In genomic region chr1:151180167-151180566, GRCm38 (mm10) we compare ENCODE assay signal across 27 mouse cellular contexts. TPM values are rescaled to one million over a fixed set of nuclear protein-coding genes. Genes with fewer than 3 reads are reported as not detected.
"Had no signal": no experiment of that assay in that cellular context is flagged by ENCODE, and none has a peak within 500 bp of the region (broad histone marks: within the 10 kb centered on the region; RNA-seq: fewer than 3 reads in every experiment).

No protein-coding gene starts in this region.

- H3K9me3 ChIP-seq: intestine, embryonic 15.5 days; kidney, embryonic 15.5 days; limb, embryonic 10.5 days; limb, embryonic 13.5 days; megakaryocyte, embryonic 14.5 days had no signal

- H3K36me3 ChIP-seq: intestine, embryonic 15.5 days; kidney, embryonic 15.5 days; limb, embryonic 10.5 days; limb, embryonic 13.5 days had no signal

- ATAC-seq: hindbrain, embryonic 16.5 days; intestine, embryonic 15.5 days; lung, postnatal 0 days had no signal

- H3K4me3 ChIP-seq: intestine, embryonic 15.5 days; kidney, embryonic 15.5 days; limb, embryonic 10.5 days; limb, embryonic 13.5 days; megakaryocyte, embryonic 14.5 days had no signal

- H3K4me2 ChIP-seq: intestine, embryonic 15.5 days; kidney, embryonic 15.5 days; limb, embryonic 13.5 days; lung, embryonic 14.5 days; midbrain, embryonic 11.5 days had no signal

- H3K27me3 ChIP-seq: intestine, embryonic 15.5 days; kidney, embryonic 15.5 days; limb, embryonic 13.5 days; megakaryocyte, embryonic 14.5 days had no signal

- DNase-seq: kidney, adult 11 months; kidney, adult 8-10 months; kidney, postnatal 10 days; kidney, postnatal 4 days; lung, embryonic 14.5 days; midbrain, embryonic 14.5 days; thymus, postnatal 25 days had no signal

- H3K27ac ChIP-seq: intestine, embryonic 15.5 days; kidney, embryonic 15.5 days; limb, embryonic 10.5 days; limb, embryonic 13.5 days; macrophage had no signal

- H3K9ac ChIP-seq: intestine, embryonic 15.5 days; kidney, embryonic 15.5 days; limb, embryonic 13.5 days; lung, embryonic 14.5 days had no signal

RNA-seq across cellular contexts. Expression of gene Gm47985, which starts 2.2 kb away (rescaled TPM):
- total RNA-seq: layer of hippocampus, adult 18-20 months; layer of hippocampus, postnatal 14 days; left cerebral cortex, adult 8-10 months; left cerebral cortex, postnatal 25 days; liver, adult 2 months; midbrain, postnatal 0 days had no signal
- polyA plus RNA-seq: hindbrain, embryonic 16.5 days; intestine, embryonic 15.5 days; liver, adult 2 months; lung, embryonic 14.5 days; macrophage; midbrain, postnatal 0 days; neural tube, embryonic 14.5 days; thymus, postnatal 0 days had no signal

RNA-seq across cellular contexts. Expression of gene Gm8947, which starts 12.0 kb away (rescaled TPM):
- total RNA-seq: layer of hippocampus, adult 18-20 months; layer of hippocampus, postnatal 14 days; left cerebral cortex, adult 8-10 months; left cerebral cortex, postnatal 25 days; liver, adult 2 months; midbrain, postnatal 0 days had no signal
- polyA plus RNA-seq: hindbrain, embryonic 16.5 days; limb, embryonic 10.5 days; limb, embryonic 13.5 days; liver, adult 2 months; lung, postnatal 0 days; macrophage; midbrain, embryonic 14.5 days; midbrain, postnatal 0 days; neural tube, embryonic 14.5 days; thymus, postnatal 0 days had no signal

RNA-seq across cellular contexts. Expression of gene Gm47995, which starts 18.1 kb away (rescaled TPM):
- total RNA-seq: layer of hippocampus, adult 18-20 months; layer of hippocampus, postnatal 14 days; left cerebral cortex, adult 8-10 months; left cerebral cortex, postnatal 25 days; liver, adult 2 months; midbrain, postnatal 0 days had no signal
- polyA plus RNA-seq: hindbrain, embryonic 16.5 days; intestine, embryonic 15.5 days; limb, embryonic 10.5 days; limb, embryonic 13.5 days; liver, adult 2 months; lung, embryonic 14.5 days; macrophage; midbrain, embryonic 11.5 days; midbrain, embryonic 14.5 days; midbrain, postnatal 0 days; neural tube, embryonic 11.5 days; neural tube, embryonic 14.5 days; thymus, postnatal 0 days had no signal

RNA-seq across cellular contexts. Expression of gene 3110040M04Rik, which starts 23.8 kb away (rescaled TPM):
- total RNA-seq: layer of hippocampus, adult 18-20 months; layer of hippocampus, postnatal 14 days; left cerebral cortex, adult 8-10 months; left cerebral cortex, postnatal 25 days; liver, adult 2 months; midbrain, postnatal 0 days had no signal
- polyA plus RNA-seq: hindbrain, embryonic 16.5 days; limb, embryonic 10.5 days; limb, embryonic 13.5 days; liver, adult 2 months; lung, embryonic 14.5 days; lung, postnatal 0 days; macrophage; midbrain, embryonic 14.5 days; midbrain, postnatal 0 days; neural tube, embryonic 14.5 days; spleen, adult 2 months; thymus, postnatal 0 days had no signal

RNA-seq across cellular contexts. Expression of gene Gm47996, which starts 29.8 kb away (rescaled TPM):
- total RNA-seq: layer of hippocampus, adult 18-20 months; layer of hippocampus, postnatal 14 days; left cerebral cortex, adult 8-10 months; left cerebral cortex, postnatal 25 days; liver, adult 2 months; midbrain, postnatal 0 days had no signal
- polyA plus RNA-seq: hindbrain, embryonic 16.5 days; intestine, embryonic 15.5 days; limb, embryonic 13.5 days; liver, adult 2 months; lung, embryonic 14.5 days; lung, postnatal 0 days; macrophage; midbrain, embryonic 11.5 days; midbrain, embryonic 14.5 days; midbrain, postnatal 0 days; neural tube, embryonic 11.5 days; neural tube, embryonic 14.5 days; small intestine, adult 2 months; thymus, postnatal 0 days had no signal
